Mouse (Mus musculus): ENCODE measurements around the gene Cxcl17. TPM values are rescaled to one million over a fixed set of nuclear protein-coding genes. Genes with fewer than 3 reads are reported as not detected.

Cxcl17 gene
- total RNA-seq, 2 experiments from 2014 or later = not detected

- DNase-seq (ENCODE audit: extremely low spot score in 1 of 2, low spot score in 2 of 2) = peak; percentile 97 to 98
- intact Hi-C loops (cut with DNase I) = no loop called here
Observed at GRCm38 (mm10) chr7:25395558-25396521, 16.8 kb downstream of the Cxcl17 start.

GRCm38 (mm10) chr7:25395186-25395557 is 17.5 kb downstream of the Cxcl17 start:
- no peak for DNase-seq (ENCODE audit: extremely low spot score in 1 of 2, low spot score in 2 of 2)
- intact Hi-C loops (cut with DNase I) = no loop called here

- intact Hi-C loops (cut with DNase I) = no loop called here
- no peak for DNase-seq (ENCODE audit: extremely low spot score in 1 of 2, low spot score in 2 of 2)
Observed at GRCm38 (mm10) chr7:25394754-25395153, 17.9 kb downstream of the Cxcl17 start.

GRCm38 (mm10) chr7:25393451-25394210 is 19.1 kb downstream of the Cxcl17 start:
- intact Hi-C loops (cut with DNase I) = no loop called here
- DNase-seq (ENCODE audit: extremely low spot score in 1 of 2, low spot score in 2 of 2) = no peak

- DNase-seq (ENCODE audit: extremely low spot score in 1 of 2, low spot score in 2 of 2) = no peak
- intact Hi-C loops (cut with DNase I) = no loop called here
Observed at GRCm38 (mm10) chr7:25392851-25393250, 19.8 kb downstream of the Cxcl17 start.

DNA sequence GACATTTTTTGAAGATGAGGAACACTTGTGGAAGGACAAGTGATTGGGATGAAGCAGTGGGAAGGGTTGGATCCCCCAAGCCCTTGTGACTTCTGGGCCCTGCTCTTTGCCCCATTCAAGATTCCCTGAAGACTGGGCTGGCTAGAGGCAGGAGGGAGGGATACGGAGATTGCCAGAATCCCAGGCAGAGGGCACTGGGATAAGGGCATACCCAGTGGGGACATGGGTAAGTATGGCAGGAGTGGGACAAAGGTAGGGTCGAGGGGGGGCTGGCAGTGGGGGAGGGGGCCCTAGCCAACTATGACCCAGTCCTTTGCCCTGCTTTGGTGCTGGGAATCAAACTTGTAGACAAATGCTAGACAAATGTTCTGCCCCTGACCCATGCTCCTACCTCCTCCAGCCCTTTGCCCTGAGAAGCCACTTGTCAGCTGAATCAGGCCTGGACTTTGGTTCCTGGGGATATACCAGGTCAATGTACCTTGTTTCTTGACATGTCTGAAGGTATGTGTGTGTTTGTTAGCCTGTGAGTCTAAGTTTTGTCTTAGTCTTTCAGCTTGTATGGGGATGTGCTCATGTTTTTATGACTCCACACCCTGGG is 20.7 kb downstream of the Cxcl17 start:
- intact Hi-C loops (cut with DNase I) = no loop called here
- DNase-seq (ENCODE audit: extremely low spot score in 1 of 2, low spot score in 2 of 2) = no peak

DNA sequence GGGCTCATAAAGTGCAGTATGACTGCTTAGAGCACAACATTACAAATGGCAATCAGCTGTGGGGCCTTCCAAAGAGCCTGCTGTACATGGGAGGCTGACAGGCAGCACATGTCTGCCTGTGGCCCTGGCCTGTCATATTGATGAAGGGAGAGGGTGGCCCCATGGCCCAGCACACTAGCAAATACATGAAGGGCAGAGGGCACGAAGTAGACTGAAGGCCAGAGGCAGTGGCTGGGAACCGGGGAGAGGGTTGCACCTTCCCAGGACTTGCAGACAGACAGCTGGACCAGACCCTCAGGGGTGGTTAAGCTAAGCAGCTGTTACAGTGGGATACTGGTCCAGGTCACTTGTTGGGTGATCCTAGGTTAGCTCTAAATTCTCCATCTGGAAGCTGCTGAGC is 21.7 kb downstream of the Cxcl17 start:
- DNase-seq (ENCODE audit: extremely low spot score in 1 of 2, low spot score in 2 of 2) = no peak
- intact Hi-C loops (cut with DNase I) = no loop called here

DNA sequence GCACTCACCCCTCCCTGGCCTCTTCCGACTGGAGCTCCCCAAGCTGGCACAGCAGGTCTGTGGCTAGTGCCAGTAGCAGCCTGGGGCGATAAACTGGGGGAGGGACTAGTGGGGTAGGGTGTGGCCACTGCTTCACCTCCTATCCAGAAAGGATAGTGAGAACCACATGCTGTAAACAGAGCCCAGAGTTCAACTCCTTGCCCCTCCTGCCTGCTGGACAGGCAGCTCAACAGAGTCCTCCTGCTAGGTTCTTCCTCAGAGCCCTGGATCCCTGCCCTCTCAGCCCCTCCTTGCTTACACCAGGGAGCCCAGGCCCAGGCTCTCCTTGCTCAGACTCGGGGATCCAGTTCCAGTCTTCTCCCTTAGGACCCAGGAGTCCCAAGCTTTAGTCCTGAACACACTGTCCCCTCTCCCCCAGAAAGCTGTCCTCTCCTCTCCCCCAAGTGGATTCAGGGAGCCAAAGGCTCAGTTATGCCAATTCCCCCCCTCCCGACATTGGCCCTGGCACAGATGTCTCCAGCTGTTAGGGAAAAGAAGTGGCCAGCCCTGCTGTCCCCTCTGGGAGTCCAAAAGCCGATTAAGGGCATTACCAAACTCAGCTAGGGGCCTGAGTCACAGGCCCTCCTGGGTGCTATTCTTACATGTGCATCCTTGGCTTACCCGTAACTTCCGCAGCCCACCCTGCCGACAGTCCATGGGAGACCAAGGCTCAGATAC is 22.5 kb downstream of the Cxcl17 start:
- intact Hi-C loops (cut with DNase I) = no loop called here
- no peak for DNase-seq (ENCODE audit: extremely low spot score in 1 of 2, low spot score in 2 of 2)

DNA sequence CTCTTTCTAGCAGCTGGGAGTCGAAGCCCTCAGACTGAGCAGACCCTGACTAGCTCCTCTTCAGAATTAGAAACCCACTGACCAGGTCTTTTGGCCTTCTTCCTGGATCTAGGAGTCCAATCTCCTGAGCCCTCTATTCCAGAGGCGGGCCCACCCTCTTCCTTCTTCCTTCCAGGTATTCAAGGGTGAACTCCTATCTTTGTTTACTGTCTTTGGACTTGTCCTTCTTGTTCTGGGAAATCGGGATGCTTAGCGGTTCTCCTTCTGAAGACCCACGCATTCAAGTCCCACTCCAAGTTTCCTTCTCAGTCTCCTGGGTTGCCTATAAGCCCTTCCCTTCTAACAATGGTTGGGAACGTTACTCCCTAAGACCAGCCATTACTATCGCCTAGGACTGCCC is 23.8 kb downstream of the Cxcl17 start:
- DNase-seq (ENCODE audit: extremely low spot score in 1 of 2, low spot score in 2 of 2) = no peak
- intact Hi-C loops (cut with DNase I) = no loop called here

DNA sequence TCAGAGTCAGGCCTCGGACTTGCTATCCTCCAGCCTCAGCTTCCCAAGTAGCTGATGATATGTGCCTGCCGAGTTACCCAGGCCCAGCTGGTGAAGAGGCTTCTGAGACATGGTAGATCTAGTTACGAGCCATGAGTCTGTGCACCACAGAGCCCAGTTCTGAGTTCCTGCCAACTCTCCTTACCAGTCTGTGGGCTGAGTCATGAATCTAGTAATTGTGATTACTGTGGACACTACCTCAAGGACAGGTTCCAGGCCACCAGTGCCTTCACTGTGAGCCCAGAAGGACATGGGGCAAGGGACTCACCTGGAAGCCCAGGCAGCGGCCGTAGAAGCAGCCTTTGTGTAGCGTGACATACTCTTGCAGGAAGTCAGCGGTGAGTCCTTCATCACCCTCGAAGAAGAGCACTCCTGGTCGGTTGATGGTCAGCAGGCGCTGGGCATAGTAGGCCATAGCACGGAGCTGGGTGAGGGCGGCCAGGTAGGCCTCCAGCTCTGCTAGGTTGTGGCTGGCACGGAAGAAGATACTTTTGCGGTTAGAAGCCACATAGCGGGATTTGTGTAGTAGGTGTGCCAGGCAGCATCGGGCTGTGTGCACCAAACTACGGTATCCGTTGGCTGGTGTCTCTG is 24.8 kb downstream of the Cxcl17 start:
- intact Hi-C loops (cut with DNase I) = no loop called here
- DNase-seq (ENCODE audit: extremely low spot score in 1 of 2, low spot score in 2 of 2) = no peak

- peak; percentile 63 to 88 for DNase-seq (ENCODE audit: extremely low spot score in 1 of 2, low spot score in 2 of 2)
- intact Hi-C loops (cut with DNase I) = no loop called here
Observed at GRCm38 (mm10) chr7:25385850-25386555, 26.7 kb downstream of the Cxcl17 start.

DNA sequence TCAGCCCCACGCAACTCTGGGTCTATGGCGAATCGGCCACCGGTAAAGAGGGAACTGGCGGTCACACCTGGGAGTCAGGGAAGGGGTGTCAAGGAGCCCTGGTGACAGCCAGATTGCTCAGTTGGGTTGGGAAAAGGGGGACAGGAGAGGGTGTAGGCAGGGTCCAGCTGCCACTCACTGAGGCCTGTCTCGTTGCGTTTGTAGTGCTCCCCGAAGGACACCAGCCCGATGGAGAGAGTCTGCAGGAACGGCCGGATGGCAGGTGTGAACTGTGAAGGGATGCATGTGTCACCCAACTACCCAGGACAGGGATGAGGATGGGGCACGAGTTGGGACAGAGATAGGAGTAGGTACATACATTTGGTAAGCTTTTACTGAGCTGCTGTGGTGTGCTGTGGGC is 27.4 kb downstream of the Cxcl17 start:
- DNase-seq (ENCODE audit: extremely low spot score in 1 of 2, low spot score in 2 of 2) = no peak
- intact Hi-C loops (cut with DNase I) = no loop called here

DNA sequence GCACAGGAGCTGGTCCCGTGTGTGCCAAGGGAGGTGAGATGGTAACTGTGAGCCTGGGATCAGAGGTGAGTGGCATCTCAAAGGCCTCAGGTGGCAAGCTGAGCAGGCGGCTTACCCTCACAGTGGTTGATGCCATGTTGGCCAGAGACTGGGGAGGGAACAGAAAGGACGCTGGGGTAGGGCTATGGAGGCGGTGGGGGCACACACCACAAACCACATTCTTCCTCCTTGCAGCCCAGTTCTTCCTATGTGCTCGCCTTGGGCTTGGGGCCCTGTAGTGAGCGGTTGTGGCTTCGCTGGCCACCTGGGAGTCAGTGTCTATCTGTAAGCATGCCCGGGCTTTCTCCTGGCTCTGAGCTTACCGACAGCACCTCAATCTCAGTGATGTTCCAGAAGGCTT is 27.9 kb downstream of the Cxcl17 start:
- intact Hi-C loops (cut with DNase I) = no loop called here
- DNase-seq (ENCODE audit: extremely low spot score in 1 of 2, low spot score in 2 of 2) = no peak

GRCm38 (mm10) chr7:25384318-25384717 is 28.4 kb downstream of the Cxcl17 start:
- intact Hi-C loops (cut with DNase I) = no loop called here
- no peak for DNase-seq (ENCODE audit: extremely low spot score in 1 of 2, low spot score in 2 of 2)

DNA sequence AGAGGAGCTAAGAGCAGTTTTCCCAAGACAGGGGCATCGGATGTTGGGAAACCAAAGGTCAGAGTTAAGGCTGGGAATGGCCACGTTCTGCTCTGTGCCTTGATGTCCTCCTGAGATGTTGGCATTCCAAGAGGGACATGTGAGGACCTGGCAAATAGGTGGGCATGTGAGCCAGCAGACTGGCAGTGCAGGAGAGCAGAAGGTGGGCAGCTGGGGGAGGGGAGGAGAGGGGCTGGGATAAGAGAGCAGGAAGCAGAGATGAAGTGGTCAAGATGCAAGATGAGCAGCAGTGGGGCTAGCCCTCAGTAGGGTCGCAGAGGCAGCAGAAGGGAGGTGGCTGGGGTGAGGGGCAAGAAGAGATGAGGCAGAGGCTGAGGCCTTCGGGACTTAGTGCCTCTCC is 28.8 kb downstream of the Cxcl17 start:
- DNase-seq (ENCODE audit: extremely low spot score in 1 of 2, low spot score in 2 of 2) = no peak
- intact Hi-C loops (cut with DNase I) = no loop called here

DNA sequence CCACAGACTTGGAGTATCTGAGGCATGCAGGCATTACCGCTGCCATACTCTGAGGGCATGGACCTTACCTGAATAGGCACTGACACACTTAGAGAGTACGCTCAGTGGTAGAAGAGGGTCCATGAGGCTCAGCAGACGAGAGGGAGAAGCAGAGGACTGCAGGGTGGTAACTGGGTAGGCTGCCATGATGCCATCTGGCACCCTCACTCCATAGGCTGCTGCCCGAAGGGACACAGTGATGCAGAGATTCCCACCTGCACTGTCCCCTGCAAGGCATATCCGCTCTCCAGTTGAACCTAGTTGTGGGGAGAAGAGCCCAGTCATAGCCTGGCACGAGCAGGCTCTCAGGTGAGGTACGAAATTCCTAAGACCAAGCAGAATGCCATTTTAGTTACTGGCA is 29.3 kb downstream of the Cxcl17 start:
- no peak for DNase-seq (ENCODE audit: extremely low spot score in 1 of 2, low spot score in 2 of 2)
- intact Hi-C loops (cut with DNase I) = no loop called here

- intact Hi-C loops (cut with DNase I) = no loop called here
- DNase-seq (ENCODE audit: extremely low spot score in 1 of 2, low spot score in 2 of 2) = no peak
Observed at GRCm38 (mm10) chr7:25382541-25382940, 30.1 kb downstream of the Cxcl17 start.

- no peak for DNase-seq (ENCODE audit: extremely low spot score in 1 of 2, low spot score in 2 of 2)
- intact Hi-C loops (cut with DNase I) = no loop called here
Observed at GRCm38 (mm10) chr7:25381284-25381680, 31.4 kb downstream of the Cxcl17 start.

All from left cerebral cortex, postnatal 10 days (tissue).